Mouse (Mus musculus) brain, embryonic 14.5 days (tissue): ENCODE data around the gene Kcnh1.

ENCODE experiments used
- CTCF ChIP-seq: fragments of 200-500 bp; IDR thresholded peaks from 2 replicates; pipeline ENCODE4 v1.5.1; 2012; ENCODE audit warnings: inconsistent platforms, mild to moderate bottlenecking, moderate library complexity, borderline replicate concordance; ENCODE audit not compliant: insufficient read depth, insufficient read length; ENCODE audit errors: extremely low read depth
- POLR2A ChIP-seq: fragments of 200-500 bp; IDR thresholded peaks from 2 replicates; pipeline ENCODE4 v1.6.1; 2012; ENCODE audit warnings: mild to moderate bottlenecking, inconsistent platforms, borderline replicate concordance; ENCODE audit not compliant: poor library complexity, insufficient read depth, insufficient read length, severe bottlenecking; ENCODE audit errors: extremely low read depth

DNA sequence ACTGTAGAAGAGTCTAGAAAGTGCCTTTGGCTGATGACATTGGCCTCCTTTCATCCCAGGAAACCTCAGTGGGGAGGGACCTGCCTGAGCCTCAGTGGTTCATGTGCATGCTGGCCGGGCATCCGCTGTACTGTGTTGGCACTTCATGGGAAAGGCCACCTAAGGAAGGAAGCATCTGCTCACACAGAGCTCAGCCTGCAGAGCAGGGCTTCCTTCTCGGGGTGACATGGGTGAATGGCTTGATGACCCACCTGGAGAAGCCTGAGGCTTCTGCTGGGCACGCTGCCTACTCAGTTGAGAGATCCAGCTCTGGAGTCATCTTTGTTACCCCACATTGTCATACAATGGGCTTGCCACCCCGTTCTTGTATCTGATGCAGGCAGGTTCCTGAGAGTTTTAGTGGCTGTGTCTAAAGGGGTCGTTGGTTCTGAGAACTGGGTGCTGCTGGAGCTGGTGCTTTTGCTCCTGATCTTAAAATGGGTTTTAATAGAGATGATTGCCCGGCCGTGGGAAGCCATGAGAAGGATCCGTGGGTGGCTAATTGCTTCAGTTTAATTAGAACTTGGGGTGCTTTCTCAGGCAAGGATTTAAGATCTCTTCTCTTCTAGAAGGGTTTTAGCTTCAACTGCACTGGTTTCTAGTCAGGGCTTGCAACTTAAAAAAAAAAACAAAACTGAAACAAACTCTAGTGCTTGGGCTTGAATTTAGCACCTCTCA, 148.9 kb downstream of the Kcnh1 start:
- TF ChIP-seq CTCF = no peak
- TF ChIP-seq POLR2A = no peak
